Mouse (Mus musculus): ENCODE results near the gene Acaca.
A peak's percentile ranks its signal among the peaks of the same experiment; 100 is the strongest.

The Acaca gene

DNA sequence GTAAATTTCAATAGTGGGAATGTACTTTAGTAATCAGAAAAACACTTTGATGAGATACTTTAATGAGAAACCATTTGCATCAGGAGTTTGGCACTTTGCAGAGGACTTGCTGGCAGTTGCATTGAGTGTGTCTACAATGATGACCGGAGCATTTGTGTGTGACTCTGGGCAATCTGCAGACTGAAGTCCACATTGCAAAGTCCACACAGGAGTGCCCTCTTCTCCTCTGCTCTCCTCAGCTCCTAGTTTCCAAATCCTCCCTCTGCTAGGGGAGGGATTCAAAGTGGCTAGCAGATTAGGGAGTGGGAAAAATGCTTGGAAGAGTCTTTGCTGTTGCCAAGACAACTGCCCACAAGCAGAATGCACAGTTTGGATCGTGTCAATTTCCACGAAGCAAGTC lies 16.6 kb downstream of the Acaca start:
- DNase-seq (ENCODE audit: low spot score in 2 of 2), result no peak

DNA sequence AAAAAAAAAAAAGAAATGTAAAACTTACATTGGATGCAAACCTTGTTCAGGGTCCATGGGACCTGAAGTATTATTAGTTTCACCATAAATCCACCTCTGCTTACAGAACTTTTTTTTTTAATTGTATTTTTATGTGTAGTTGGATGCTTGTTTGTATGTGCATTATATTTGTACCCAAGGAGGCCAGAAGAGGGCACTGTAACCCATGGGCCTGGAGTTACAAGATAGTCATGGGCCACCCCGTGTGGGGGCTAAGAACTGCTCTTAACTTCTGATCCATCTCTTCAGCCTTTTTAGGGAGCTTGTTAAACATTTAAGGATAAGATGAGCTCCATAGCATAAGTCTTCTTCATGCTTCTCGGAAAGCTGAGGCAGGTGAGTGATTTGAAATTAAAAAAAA lies 21.4 kb downstream of the Acaca start:
- DNase-seq (ENCODE audit: low spot score in 2 of 2), result no peak

DNA sequence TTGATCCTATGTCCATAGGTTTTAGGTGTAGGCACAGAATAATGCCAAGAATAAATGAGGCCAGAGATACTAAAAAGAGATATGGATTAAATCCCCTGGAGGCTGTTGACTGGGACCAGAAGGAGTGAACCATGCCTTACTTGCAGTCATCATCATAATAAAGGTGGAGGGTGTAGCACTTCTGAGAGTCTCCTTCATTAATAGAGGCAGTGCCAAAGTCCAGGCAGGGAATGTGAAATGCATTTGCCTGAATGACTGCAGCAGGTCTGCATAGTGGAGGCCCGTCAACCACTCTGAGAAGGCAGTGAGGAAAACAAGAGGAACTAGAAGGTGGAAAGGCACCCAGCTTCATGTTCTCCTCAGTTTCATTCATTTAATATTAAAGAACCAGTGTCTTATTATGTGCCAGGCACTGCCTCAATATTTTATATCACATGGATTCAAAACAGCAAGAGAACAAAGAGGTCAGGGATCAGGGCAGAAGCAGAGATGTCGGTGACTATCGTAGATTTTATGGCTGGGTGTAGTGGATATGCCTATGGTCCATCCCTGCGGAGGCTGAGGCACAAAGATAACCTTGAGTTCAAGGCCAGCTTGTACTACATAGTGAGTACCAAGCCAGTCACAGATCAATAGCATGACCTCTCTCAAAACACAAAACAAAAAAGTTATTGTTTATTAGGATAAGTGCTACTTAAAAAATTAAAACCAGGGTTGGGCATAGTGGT lies 27.2 kb downstream of the Acaca start:
- DNase-seq (ENCODE audit: low spot score in 2 of 2), result no peak

DNA sequence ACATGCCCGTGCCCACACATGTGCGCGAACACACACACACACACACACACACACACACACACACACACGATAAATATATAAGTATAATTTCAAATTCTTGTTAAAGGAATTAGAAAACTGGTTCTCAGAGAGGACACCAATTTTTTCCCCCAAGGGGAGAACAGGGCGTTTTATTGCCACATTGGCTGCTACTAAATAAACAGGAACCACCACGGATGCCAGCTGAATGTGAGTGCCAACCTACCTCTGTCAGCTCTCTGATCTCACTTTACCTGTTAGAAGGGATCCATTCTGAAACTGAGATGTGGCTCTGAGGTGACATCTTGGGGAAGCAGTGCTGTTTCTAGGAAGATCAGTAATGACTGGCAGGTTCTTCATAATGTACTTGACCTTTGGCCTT lies 34.7 kb downstream of the Acaca start:
- no peak for DNase-seq (ENCODE audit: low spot score in 2 of 2)

DNA sequence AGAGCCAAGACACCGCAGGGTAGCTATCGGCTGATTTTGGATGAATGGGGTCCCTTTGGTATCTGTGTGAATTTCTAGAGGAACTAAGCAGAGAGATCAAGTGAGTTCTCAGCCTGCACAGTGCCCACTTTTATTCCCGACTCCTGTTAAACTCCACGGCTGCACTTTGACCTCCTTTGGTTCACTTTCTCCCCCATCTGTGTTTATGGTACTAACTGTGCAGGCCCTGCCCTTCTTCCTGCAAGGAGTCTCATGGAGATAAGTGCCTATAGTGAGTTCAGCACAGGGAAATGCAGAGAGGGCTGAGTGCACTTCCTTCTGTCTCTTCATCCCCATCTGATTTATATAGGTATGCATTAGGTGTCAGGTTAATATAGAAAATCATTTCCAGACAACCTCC lies 35.1 kb downstream of the Acaca start:
- no peak for DNase-seq (ENCODE audit: low spot score in 2 of 2)

DNA sequence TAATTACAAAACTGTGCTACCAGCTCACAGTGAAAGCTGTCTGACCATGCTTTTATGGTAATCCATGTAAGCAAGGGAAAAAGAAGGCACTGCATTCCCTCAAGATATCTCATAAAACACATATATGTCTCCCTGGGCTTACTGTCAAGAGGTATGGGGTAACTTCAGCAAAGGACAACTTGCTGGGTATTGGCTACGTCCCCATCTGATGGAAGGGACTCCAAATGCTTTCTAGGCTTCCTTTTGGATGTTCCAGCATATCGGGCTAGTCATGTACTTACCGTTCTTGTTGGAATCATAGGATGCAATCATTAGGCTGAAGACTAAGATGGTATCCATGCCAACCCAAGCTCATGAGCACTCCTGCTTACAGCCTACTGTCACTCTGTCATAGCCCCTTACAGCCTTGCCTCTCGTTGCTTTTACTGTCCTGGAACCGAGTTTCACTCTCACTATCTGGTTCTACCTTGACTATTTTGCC lies 37.6 kb downstream of the Acaca start, which contains the start of gene Gm11437:
Gene Gm11437, minus strand, starts transcription at position 431 of the 481 bp plus-strand sequence.
- no peak for DNase-seq (ENCODE audit: low spot score in 2 of 2)

DNA sequence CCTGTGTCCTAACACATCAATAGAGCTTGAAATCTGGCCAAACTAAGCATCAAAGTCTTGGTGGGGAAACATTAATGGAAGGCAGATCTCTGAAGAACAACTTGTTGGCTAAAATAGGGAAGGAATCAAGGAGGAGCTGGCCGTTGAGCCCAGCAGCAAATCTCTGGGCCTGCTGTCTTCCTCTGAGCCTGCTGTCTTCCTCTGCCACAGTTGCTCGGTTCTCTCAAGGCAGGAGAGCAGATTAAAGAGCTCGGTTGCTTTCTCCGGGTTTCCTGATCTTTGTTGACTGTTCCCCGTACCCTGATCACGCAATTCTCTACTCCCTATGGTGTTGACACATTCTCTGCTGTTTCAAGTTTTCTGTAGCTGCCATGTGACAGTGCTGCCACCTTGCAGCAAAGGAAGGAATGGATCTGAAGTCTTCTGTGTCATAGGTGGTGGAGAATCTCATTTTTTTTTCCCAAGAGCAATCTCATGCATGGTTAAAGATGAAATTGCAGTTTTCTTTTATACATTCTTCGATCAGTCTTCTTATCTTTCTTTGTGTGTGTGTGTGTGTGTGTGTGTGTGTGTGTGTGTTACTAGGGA lies 39.3 kb downstream of the Acaca start:
- peak; percentile 30 to 61 for DNase-seq (ENCODE audit: low spot score in 2 of 2)

DNA sequence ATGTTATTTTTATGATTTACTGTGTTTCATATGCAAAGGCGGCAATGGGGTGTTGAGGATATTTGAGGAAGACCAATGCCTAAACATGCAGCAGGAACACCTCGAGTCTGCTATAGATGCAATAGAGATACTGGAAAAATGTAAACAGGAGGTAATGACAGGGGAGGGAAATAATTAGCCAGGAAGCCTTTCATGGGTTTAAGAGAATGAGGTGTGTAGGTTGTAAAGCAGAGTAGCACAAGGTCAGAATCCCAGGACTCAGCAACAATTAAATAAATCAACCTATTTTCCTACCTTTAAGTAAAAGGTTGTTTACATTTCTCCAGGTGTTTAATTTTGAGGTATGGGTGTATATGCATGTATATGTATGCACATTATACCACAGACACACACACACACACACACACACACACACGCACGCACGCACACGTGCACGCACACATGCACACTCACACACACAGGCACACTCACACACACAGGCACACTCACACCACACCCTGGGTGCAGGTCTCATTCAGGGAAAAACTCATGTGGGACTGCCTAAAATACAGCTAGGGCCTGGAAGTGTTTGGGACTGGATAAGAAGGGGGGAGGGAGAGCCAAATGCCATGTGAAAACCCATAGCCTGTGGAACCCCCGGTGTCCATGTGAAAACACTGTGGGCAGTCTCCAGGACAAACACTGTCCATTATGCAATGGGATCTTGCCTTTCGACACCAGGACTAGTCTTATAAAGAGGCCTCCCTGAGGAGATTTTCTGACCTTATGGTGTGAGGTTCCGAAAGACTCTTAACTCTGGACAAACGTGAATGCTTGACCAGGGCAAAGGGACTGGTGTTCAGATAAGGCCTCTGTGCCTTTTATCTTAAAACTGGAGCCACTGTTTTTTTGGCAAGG lies 43.3 kb downstream of the Acaca start:
- DNase-seq (ENCODE audit: low spot score in 2 of 2), result no peak

DNA sequence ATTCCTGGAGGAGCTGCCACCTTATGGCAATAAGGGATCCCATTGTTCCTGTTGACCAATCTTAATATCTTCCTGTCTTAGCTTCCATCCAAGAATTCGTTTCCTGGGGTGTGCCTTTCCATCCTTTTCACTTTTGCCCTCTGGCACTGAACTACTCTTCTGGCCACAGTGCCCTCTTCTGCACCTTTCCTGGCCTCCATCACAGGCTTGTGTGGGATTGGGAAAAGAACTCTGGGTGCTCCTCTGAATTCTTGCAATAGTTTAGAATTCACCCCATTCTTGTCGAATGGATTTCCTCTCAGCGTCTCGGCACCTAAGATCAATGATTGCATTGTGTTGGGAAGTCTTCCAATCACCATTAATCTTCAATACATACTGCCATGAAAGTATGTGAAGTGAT lies 49.1 kb downstream of the Acaca start:
- DNase-seq (ENCODE audit: low spot score in 2 of 2), result no peak

DNA sequence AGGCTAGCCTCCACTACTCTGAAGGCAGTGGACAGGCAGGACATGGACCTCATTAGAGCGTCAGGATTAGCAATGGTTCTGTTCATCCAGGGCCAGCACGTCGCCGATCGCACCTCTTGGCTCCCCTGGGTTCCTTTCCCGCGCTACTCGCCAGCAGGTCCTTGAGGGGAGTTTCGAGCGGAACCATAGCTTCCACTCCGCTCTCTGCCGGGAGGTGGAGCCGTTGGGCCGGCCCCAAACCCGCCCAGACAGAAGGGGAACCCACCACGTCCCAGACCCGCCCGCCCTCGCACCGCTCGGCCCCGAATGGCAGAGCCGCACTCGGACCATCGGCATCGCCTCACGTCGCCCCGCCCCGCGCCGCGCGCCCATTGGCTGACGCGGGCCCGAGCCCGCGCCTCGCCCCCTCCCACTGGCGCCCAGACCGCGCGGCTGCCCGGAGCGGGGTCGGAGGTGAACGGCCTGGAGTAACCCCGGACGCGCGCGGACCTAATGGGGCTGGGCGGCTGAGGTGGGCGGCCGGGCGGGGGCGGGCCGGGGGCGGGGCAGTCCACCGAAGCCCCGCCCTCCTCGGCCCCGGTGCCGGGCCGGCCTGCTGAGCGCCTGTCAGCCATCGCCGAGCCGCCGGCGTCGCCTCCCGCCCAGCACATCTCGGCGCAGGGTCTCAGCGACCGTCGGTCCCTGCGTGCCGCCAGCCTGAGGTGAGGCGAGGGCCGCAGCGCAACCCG lies 49.9 kb downstream of the Acaca start:
- peak; percentile 88 to 93 for DNase-seq (ENCODE audit: low spot score in 2 of 2)

DNA sequence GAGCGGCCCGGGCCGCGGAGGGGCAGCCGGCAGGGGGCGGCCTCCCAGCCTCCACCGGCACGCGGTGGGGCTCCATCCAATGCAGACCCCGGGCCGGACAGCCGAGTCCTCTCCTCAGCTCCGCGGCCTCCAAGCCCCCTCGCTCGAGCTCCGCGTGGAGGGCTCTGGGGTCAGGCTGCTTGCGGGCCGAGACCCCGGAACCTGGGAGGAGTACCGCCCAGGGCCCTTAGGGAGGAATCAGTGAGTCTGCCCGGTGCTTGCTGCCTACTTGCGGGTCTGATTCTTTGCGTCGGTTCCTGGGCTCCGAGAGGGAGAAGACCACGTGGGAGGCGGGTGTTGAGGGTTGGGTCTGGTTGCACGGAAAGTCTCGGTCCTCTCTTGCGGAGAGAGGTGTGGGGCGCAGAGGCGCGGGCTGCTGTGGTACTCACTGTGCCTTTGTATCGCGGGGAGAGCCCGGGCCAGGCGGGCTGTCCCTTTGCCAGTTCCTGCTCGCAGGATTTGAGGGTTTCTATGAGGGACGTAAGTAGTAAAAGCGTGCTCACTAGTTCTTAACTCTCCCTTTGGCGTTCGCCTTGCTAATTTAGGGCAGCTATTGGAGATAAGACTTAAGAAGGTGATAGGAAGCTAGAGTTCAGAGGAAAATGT lies 50.6 kb downstream of the Acaca start:
- DNase-seq (ENCODE audit: low spot score in 2 of 2), result peak; percentile 75

DNA sequence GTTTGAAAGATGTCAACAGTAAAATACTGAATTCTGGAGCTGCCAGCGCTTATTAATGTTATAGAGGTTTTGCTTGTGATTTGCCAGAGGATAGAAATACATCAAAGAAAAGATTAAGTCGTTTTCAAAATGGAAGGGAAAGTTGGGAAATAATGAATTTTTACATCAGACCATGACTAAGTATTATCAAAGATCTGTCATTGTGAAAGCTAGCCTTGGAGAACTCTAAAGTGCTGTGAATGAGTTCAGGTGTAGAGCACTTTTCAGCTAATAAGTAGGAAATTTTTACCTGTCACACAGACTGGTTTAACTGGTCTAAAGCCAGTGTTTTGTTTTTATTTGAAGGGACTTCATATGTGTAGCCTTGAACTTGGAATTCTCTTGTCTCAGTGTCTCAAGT lies 51.8 kb downstream of the Acaca start:
- DNase-seq (ENCODE audit: low spot score in 2 of 2), result no peak

DNA sequence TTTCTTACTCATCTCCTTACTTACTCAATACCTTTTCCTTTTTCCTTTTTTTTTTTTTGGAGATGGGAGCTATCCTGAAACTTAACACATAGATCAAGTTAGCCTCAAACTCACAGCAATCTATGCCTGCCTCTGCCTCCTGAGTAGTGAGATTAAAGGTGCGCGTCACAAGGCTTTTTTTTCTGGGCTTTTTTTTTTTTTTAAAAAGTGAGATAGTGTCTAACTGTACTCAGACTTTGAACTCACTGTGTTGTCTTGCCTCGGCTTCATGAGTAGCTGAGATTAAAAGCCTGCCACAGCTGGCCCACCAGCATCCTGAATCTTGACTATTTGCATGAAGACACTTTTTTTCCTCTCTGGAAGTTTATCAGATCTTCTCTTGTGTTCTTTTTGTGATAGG lies 59.1 kb downstream of the Acaca start:
- DNase-seq (ENCODE audit: low spot score in 2 of 2), result no peak

DNA sequence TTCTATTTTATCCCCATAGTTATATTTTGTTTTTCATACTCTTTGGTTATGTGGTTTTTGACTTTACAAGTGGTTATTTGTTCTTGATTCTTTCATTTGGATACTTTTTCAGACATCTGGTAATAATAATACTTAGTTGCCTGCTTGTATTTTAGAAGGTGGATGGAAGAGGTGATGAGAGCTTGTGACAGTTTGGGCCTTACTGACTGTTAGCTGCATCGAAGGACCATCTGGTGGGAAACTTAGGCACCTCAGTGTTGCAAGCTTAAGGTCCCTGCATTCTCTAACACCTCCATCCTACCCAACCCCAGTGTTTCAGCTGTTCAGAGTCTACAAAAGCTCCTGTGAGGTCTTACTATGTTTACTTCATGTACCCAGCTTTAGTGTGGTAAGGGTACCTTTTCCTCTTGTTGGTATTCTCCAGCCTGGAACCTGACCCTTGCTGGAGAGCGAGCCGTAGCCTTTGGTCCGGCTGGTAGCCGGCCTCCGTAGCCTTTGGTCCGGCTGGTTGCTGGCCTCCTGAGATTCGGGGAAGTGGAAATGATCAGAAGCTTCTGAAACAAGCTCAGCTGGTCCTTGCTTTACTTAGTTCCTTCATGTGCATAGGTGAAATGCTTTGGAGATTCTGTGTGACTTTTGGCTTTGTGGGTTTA lies 61.2 kb downstream of the Acaca start:
- DNase-seq (ENCODE audit: low spot score in 2 of 2), result no peak

DNA sequence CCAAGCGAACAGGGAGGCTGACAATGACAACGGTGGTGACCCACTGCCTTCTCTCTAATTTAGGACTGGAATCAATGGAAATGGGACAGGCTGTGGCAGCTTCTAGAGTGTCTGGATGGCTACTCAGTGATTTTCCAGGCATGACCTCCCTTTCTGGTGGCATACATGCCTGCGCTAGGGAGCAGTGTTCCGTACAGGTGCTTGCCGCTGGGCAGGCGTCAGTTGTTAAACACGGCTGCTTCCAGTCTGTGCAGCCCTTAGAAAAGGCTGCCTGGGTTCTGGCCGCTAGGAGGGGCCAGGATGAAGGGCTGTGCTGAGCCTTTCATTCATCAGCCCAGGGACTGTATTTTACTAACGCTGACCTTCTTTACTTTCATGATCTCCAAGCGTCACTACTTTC lies 63.8 kb downstream of the Acaca start:
- DNase-seq (ENCODE audit: low spot score in 2 of 2), result no peak

DNA sequence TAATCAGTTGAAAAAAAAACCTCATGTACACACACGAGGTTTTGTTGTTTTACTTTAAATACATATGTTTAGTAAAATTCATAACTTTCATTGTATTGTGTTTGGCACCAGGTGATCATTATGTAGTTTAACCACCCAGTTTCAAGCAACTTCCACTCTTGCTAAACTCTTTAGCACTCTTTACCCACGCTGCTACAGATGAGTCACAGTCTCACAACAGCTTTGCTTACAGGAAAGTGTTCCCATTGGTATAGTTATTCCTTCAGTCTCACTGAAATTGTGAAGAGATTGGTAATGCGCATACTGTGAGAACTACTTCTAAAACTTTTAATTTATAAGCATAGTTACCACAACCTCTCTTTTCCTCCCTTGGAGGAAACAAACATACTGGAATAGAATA lies 65.3 kb downstream of the Acaca start:
- DNase-seq (ENCODE audit: low spot score in 2 of 2), result no peak

DNA sequence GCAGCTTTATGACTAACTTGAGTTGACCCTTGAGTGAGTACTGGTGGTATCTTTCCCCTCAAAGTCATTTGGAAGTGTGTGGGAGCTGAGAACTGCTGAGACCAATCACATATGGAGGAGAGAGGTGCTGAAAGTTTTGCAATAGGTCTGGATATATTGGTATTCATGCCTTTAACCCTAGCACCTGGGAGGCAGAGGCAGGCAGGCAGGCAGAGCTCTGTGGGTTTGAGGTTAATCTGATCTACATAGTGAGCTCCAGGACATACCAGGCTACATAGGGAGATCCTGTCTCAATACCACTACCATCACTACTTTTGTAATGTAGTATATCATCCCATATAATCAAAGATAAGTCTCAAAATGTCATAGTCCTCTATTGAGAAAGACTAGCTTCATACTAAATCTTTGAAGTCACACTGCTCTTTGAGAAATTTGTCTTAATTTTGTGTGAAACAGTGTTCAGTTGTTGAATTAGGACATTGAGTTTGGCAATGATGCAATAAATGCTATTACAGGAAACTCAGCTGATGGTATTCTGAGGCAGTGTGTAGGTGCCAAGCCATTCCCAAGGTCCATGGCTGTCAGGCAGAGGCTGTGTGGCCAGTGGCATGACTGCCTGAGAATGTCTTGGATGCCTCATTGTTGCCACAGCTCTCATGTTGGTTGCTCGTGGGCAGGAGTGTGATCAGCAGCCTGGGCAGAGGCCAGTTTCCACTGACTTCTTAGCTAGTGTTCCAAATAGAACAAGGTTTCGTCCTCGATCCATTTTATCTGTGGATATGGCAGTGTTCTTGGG lies 68.3 kb downstream of the Acaca start:
- peak; percentile 17 to 40 for DNase-seq (ENCODE audit: low spot score in 2 of 2)

DNA sequence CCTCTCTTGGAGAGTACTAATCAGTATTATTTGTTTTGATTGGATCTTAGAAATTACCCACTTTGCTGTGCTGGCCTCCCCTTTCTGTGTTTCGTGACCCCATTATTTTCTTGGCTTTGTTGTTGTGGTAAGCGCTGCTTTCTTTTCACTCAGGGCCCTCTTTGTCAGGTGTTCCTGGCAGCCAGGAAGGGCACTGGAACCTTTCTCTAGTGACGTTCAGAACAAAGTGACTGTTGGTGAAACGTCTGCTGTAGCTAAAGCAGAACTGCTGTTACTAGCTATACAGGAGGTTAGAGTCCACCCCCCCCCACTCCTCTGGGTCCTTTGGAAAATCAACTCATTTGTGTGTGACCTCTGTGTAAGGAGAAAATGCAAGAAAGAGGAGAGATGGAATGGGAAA lies 76.3 kb downstream of the Acaca start:
- DNase-seq (ENCODE audit: low spot score in 2 of 2), result no peak

DNA sequence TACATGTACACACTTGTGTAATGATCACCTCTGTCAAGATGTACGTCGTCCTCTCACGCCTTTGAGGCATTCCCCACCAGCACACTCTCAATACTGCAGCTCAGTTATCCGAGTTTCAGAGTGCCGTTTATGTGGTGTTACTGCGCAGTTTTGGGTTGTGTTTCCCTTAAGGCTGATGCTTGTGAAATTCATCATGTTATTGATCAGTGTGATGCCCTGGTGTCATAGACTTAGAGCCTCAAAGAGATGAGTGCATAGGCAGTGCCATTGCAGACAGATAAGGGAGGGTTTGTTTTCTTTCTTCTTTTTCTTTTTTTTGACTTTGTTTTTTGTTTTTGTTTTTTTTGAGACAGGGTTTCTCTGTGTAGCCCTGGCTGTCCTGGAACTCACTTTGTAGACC lies 81.4 kb downstream of the Acaca start:
- DNase-seq (ENCODE audit: low spot score in 2 of 2), result no peak

DNA sequence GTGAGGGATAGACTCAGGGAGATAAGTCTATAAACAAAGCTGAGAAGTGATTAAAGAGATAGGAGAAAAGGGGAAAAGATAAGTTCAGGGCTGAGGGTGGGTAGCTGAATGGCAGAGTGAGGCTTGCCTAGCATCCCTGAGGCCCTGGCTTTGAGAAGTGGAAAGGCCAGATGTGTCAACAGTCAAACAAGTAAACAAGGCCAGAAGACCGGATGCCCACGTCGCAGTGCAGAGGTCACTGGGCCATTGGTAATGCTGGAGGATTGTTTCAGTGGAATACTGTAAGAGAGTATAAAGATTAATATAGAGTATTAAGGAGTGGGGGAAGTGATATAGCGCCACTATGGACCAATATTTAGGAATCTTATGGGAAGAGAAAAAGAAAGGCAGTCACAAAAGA lies 89.5 kb downstream of the Acaca start:
- DNase-seq (ENCODE audit: low spot score in 2 of 2), result no peak

All from frontal cortex, postnatal 36 days (tissue).